Mouse (Mus musculus): ENCODE data around the gene Bok. TPM values are rescaled to one million over a fixed set of nuclear protein-coding genes. Genes with fewer than 3 reads are reported as not detected.
"Not testable (repeated sequence)": the region's sequence is repeated elsewhere in the genome, so short reads cannot be mapped to it uniquely, and the experiment has no call there.

The Bok gene
- 50.9 and 55.3 TPM in 2 replicates for polyA plus RNA-seq (2016; fragmentation: Nextera tagmentation; extraction: Ambion mirVana)

- under 1% methylated on average over 78 of the region's 78 CpGs for WGBS
Observed at GRCm38 (mm10) chr1:93685401-93686244, at the start of gene Bok. Gene Bok (plus strand): TSS chr1:93685660.

GRCm38 (mm10) chr1:93636211-93636897, 49.1 kb upstream of the Bok start:
- Histone ChIP-seq H3K4me1 (peaks cover 28% of the 10 kb centered on the region), H3K9me3 (no peaks in the 10 kb centered on the region), H3K36me3 (replicated peaks) (peaks cover 17% of the 10 kb centered on the region), H3K27ac (peak overlapping the region; percentile 94), H3K4me3 (peak overlapping the region; percentile 97), H3K27me3 (ENCODE audit: poor library complexity, severe bottlenecking) (no peaks in the 10 kb centered on the region)
- DNase-seq (ENCODE audit: extremely low spot score, low spot score) = no peak
- 31% methylated on average over 7 of the region's 7 CpGs for WGBS

More at GRCm38 (mm10) chr1:93685401-93686244, at the start of gene Bok:
- peaks cover 35% of the 10 kb centered on the region for H3K4me1 ChIP-seq
- peak; percentile 72 for DNase-seq (ENCODE audit: extremely low spot score, low spot score)
- H3K27ac ChIP-seq = peak within 1 kb of the TSS; percentile 87
- H3K4me3 ChIP-seq = peak within 1 kb of the TSS; percentile 66
- H3K9me3 ChIP-seq = no peaks in the 10 kb centered on the region; the same call in 1 of the 2 replicates
- peaks cover 43% of the 10 kb centered on the region for H3K27me3 ChIP-seq (ENCODE audit: poor library complexity, severe bottlenecking)
- H3K36me3 ChIP-seq (replicated peaks) = peaks cover 18% of the 10 kb centered on the region

GRCm38 (mm10) chr1:93641978-93642377, 43.5 kb upstream of the Bok start:
- no peak for DNase-seq (ENCODE audit: extremely low spot score, low spot score)
- no peaks in the 10 kb centered on the region for H3K4me1 ChIP-seq
- WGBS = 87% methylated on average over 2 of the region's 2 CpGs

DNA sequence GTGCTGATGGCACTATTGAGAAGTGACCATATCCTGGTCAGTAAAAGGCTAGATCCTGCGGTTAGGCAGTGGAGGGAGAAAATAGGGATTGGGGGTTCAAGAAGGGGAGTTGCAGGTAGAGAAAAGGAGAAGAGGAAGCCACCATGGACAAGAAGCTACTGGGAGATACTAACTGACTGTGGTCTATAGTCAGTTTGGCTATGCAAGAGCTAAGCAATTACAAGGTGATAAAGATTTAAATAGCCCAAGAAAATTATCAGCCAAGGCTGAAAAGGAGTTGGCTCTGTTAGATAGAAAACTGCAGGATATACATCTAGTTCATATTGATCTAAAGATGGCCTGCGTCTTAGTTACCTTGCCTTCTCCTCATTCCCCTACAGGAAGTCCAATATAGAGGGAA, 42.8 kb upstream of the Bok start:
- Histone ChIP-seq H3K4me3 (no peak overlapping the region), H3K4me1 (no peaks in the 10 kb centered on the region), H3K27ac (no peak overlapping the region), H3K27me3 (ENCODE audit: poor library complexity, severe bottlenecking) (no peaks in the 10 kb centered on the region), H3K9me3 (no peaks in the 10 kb centered on the region; the same call in 1 of the 2 replicates), H3K36me3 (replicated peaks) (no peaks in the 10 kb centered on the region)
- no peak for DNase-seq (ENCODE audit: extremely low spot score, low spot score)
- 92% methylated on average over 2 of the region's 2 CpGs for WGBS

More at GRCm38 (mm10) chr1:93641978-93642377, 43.5 kb upstream of the Bok start:
- Histone ChIP-seq H3K27ac (no peak overlapping the region), H3K4me3 (no peak overlapping the region), H3K36me3 (replicated peaks) (no peaks in the 10 kb centered on the region), H3K27me3 (ENCODE audit: poor library complexity, severe bottlenecking) (no peaks in the 10 kb centered on the region), H3K9me3 (no peaks in the 10 kb centered on the region; the same call in 1 of the 2 replicates)

DNA sequence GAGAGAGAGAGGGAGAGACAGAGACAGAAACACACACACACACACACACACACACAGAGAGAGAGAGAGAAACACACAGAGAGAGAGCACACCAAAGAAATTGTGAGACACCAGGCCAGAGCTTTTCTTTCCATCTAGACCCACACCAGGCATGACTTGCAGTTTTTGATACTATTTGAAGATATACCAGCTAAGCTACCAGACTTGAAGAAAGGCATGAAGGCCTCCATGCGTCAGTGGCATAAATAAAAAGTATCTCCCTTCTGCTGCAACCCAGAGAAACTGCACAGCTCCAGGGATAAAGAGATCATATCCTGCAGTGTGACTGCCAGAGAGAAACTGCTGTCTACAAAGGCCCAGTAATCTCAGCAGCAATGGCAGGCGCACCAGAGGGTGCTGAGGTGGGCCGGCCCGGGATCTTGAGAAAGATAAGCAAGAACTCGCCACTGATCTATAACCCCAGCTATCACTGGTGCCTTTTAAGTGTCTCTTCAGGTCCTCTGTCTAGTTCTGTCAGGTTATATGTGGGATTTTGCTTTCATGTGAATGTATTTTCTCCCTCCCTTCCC, 35.8 kb upstream of the Bok start:
- WGBS = 87% methylated on average over 5 of the region's 5 CpGs
- Histone ChIP-seq H3K9me3 (no peaks in the 10 kb centered on the region), H3K36me3 (replicated peaks) (no peaks in the 10 kb centered on the region), H3K27me3 (ENCODE audit: poor library complexity, severe bottlenecking) (no peaks in the 10 kb centered on the region), H3K4me3 (no peak overlapping the region), H3K27ac (no peak overlapping the region), H3K4me1 (peaks cover 9% of the 10 kb centered on the region; the same call in 1 of the 2 replicates)
- no peak for DNase-seq (ENCODE audit: extremely low spot score, low spot score)

GRCm38 (mm10) chr1:93654275-93654674, 31.2 kb upstream of the Bok start:
- H3K27me3 ChIP-seq (ENCODE audit: poor library complexity, severe bottlenecking) = no peaks in the 10 kb centered on the region
- no peak for DNase-seq (ENCODE audit: extremely low spot score, low spot score)
- 54% methylated on average over 2 of the region's 2 CpGs for WGBS
- H3K4me3 ChIP-seq = no peak overlapping the region
- H3K27ac ChIP-seq = no peak overlapping the region
- peaks cover 17% of the 10 kb centered on the region; the same call in 1 of the 2 replicates for H3K4me1 ChIP-seq
- H3K9me3 ChIP-seq = no peaks in the 10 kb centered on the region
- H3K36me3 ChIP-seq (replicated peaks) = no peaks in the 10 kb centered on the region

DNA sequence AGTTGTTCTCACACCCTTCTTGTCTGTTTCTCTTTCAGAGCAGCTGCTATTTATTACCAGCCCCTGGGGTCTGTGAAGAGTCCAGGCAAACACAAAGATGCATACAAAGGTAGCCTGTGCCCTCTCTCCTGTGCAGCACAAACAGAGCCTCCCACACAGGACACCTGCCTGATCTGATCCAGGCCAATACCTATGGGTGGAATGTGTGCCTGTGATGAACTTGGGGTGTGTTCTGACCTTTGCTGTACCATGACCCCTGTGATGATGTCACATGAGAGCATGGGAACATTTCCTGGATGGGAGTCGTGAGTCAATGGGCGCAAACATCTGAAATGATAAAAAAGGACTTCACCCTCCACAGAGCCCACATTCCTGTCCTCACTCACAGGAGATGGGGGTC, 30.7 kb upstream of the Bok start:
- Histone ChIP-seq H3K9me3 (no peaks in the 10 kb centered on the region), H3K27me3 (ENCODE audit: poor library complexity, severe bottlenecking) (no peaks in the 10 kb centered on the region), H3K36me3 (replicated peaks) (no peaks in the 10 kb centered on the region), H3K4me1 (peaks cover 12% of the 10 kb centered on the region; the same call in 1 of the 2 replicates), H3K27ac (no peak overlapping the region), H3K4me3 (no peak overlapping the region)
- no peak for DNase-seq (ENCODE audit: extremely low spot score, low spot score)
- WGBS = 71% methylated on average over 2 of the region's 2 CpGs

- DNase-seq (ENCODE audit: extremely low spot score, low spot score) = no peak
- H3K36me3 ChIP-seq (replicated peaks) = no peaks in the 10 kb centered on the region
Observed at GRCm38 (mm10) chr1:93656325-93657024, 29.0 kb upstream of the Bok start.

DNA sequence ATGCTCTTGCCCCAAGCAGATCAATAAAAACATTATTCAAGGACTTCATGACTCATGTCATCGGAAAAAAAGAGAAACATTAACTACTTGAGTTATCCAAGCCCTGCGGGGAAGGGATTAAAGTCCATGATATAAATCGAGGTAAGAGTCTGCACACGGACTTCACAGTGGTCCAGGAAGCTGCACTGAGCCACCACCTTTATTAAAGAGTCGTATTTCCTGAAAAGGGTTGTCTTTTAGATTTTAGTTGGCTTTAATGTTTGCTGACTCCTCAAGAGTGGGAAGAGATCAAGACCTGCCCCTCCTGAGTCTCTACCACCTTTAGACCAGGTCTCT, 28.5 kb upstream of the Bok start:
- no peak for DNase-seq (ENCODE audit: extremely low spot score, low spot score)
- Histone ChIP-seq H3K36me3 (replicated peaks) (no peaks in the 10 kb centered on the region), H3K4me3 (no peak overlapping the region), H3K27me3 (ENCODE audit: poor library complexity, severe bottlenecking) (no peaks in the 10 kb centered on the region), H3K4me1 (peaks cover 12% of the 10 kb centered on the region; the same call in 1 of the 2 replicates), H3K9me3 (no peaks in the 10 kb centered on the region), H3K27ac (no peak overlapping the region)
- WGBS = 90% methylated on average over 5 of the region's 5 CpGs

More at GRCm38 (mm10) chr1:93656325-93657024, 29.0 kb upstream of the Bok start:
- Histone ChIP-seq H3K27ac (no peak overlapping the region), H3K27me3 (ENCODE audit: poor library complexity, severe bottlenecking) (no peaks in the 10 kb centered on the region), H3K4me1 (peaks cover 12% of the 10 kb centered on the region; the same call in 1 of the 2 replicates), H3K4me3 (no peak overlapping the region), H3K9me3 (no peaks in the 10 kb centered on the region)
- WGBS = 78% methylated on average over 7 of the region's 7 CpGs

- H3K27me3 ChIP-seq (ENCODE audit: poor library complexity, severe bottlenecking); DNase-seq (ENCODE audit: extremely low spot score, low spot score); H3K36me3 ChIP-seq (replicated peaks); H3K9me3 ChIP-seq; H3K4me3 ChIP-seq: not testable (repeated sequence)
- H3K27ac ChIP-seq = peak within 1 kb of the TSS; percentile 26; the same call in 1 of the 2 replicates
- peaks cover 12% of the 10 kb centered on the region; the same call in 1 of the 2 replicates for H3K4me1 ChIP-seq
Observed at GRCm38 (mm10) chr1:93658559-93658958, 26.9 kb upstream of the Bok start, which contains the start of gene Stk25. Gene Stk25 (minus strand): TSS chr1:93658659.

DNA sequence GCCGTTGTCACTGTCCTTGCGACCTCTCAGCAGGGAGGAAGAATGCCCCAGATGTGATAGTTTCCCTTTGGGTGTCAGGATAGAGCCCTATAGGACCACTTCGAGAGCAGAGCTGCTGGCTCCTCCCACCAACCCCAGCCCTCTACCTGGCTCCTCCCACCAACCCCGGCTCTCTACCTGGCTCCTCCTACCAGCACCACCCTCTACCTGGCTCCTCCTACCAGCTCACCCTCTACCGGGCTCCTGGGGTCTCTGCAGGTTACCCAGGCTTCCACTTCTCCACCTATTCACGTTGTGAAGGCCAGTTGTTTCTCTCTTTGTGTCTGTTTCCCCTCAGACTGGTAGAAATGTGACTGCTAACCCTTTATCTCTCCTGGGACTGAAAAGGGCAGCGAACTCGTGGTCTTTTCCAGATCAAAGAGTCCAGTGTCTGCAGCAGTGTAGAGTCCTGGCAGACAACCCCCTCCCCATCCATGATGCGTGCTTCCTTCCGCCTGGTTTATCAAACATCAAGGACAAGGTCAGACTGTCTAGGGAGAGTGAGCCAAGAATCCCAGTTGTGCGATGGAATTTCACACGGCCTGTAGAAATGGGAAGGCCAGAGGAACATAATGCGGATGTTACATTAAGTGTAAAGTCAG, 17.6 kb upstream of the Bok start:
- H3K4me3 ChIP-seq = no peak overlapping the region
- 0 out of 2 replicates have a peak, but pooled peaks cover 3% of the 10 kb centered on the region for H3K27me3 ChIP-seq (ENCODE audit: poor library complexity, severe bottlenecking)
- H3K27ac ChIP-seq = peak overlapping the region; percentile 68; the same call in 1 of the 2 replicates
- no peaks in the 10 kb centered on the region for H3K36me3 ChIP-seq (replicated peaks)
- no peaks in the 10 kb centered on the region for H3K9me3 ChIP-seq
- 31% methylated on average over 13 of the region's 13 CpGs for WGBS
- H3K4me1 ChIP-seq = peaks cover 24% of the 10 kb centered on the region
- peak; percentile 34 for DNase-seq (ENCODE audit: extremely low spot score, low spot score)
